Mouse (Mus musculus) forebrain, embryonic 16.5 days (tissue): ENCODE data around the gene Gmds. TPM values are rescaled to one million over a fixed set of nuclear protein-coding genes. Genes with fewer than 3 reads are reported as not detected.

Experiments used
- ATAC-seq: fragments of 200-750 bp; cut with Nextera tagmentation; 2 replicates; pipeline ENCODE4 v1.8.0; 2017; ENCODE audit warnings: mild to moderate bottlenecking, moderate library complexity
- H3K27ac ChIP-seq: fragments of 300-500 bp; sonication (generic); 2 replicates; pipeline ENCODE4 v1.5.1; 2014; ENCODE audit warnings: low read length, control low read depth
- H3K27me3 ChIP-seq: fragments of 300-500 bp; sonication (generic); replicated peaks from 2 replicates; pipeline ENCODE4 v1.6.1; 2014; ENCODE audit warnings: low read length; ENCODE audit not compliant: control insufficient read depth, insufficient read depth
- H3K36me3 ChIP-seq: fragments of 300-500 bp; sonication (generic); 2 replicates; pipeline ENCODE4 v1.6.1; 2014; ENCODE audit not compliant: control insufficient read depth, insufficient read depth
- H3K4me1 ChIP-seq: fragments of 300-500 bp; sonication (generic); replicated peaks from 2 replicates; pipeline ENCODE4 v1.6.1; 2014; ENCODE audit warnings: low read length; ENCODE audit not compliant: control insufficient read depth, insufficient read depth
- H3K4me2 ChIP-seq: fragments of 300-500 bp; sonication (generic); 2 replicates; pipeline ENCODE4 v1.6.1; 2014; ENCODE audit warnings: mild to moderate bottlenecking, low read length, control low read depth
- H3K4me3 ChIP-seq: fragments of 300-500 bp; sonication (generic); replicated peaks from 2 replicates; pipeline ENCODE4 v1.5.1; 2014; ENCODE audit warnings: mild to moderate bottlenecking, low read length, control low read depth
- H3K9ac ChIP-seq: fragments of 300-500 bp; sonication (generic); replicated peaks from 2 replicates; pipeline ENCODE4 v1.6.1; 2014; ENCODE audit warnings: low read depth, low read length, control low read depth
- H3K9me3 ChIP-seq: fragments of 300-500 bp; sonication (generic); 2 replicates; pipeline ENCODE4 v1.6.1; 2016; ENCODE audit warnings: low read length; ENCODE audit not compliant: control insufficient read depth
- WGBS: fragments of 180-500 bp; shearing (Covaris S2); extraction: QIAGEN DNeasy Blood & Tissue Kit; methylation state at CpG from one replicate; pipeline ENCODE4 v1.1.7; 2014; 5-methylcytosine and 5-hydroxymethylcytosine counted together
- polyA plus RNA-seq: library from polyadenylated mRNA; unstranded; fragments of >200 nt; fragmentation: Nextera tagmentation; extraction: Ambion mirVana; gene quantifications from 2 replicates; pipeline ENCODE4 v1.2.1, GENCODE M21; 2015

Gmds gene
- polyA plus RNA-seq, 1 experiment from 2014 or later, result 35.8 TPM

DNA sequence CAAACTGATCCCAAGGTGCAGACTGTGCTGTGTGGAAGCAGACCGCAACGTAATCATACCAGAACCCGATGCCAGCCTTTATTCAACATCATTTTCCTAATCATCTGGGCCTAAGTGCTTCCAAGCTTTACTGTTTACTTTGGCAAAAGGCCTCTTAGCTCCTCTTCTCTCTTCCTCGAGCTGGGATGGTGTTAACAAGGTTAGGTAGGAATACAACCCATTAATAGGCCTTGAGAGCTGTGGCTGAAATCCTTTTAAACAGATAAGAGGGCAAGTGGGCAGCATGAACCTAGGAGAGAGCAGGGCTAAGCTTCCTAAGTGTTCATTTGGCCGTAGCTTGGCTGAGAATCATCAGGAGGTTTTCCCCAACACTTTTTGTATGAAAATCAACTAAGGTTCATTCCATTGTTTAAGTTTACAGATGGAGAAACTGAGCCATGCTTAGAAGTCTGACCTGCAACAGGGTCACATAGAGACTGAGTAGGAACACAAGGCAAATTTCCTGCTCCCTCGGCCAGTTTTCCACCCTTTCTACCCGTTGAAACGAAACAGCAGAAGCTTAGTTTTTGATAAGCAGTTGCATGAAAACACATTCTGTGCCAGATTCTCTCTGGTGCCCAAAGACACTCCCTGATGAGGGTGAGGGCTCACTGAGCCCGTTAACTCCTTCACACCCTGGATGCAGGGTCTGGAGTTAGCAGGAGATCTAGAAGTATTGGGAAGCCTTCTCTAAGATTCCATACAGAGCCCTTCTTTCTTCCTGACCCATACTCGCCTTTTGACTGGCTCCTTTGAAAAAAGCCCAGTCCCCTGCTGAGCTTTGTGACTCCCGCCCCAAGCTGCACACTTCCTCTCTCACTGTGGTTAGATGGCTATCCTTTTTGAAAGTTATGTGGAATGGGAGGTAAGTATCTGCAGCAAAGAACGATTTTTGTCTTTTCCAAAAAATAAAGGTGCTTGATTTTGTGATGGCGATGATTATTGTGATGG lies 379.9 kb downstream of the Gmds start:
- ATAC-seq, result no peak
- Histone ChIP-seq H3K27me3 (no peaks in the 10 kb centered on the region), H3K36me3 (no peaks in the 10 kb centered on the region), H3K9ac (no peak overlapping the region), H3K27ac (no peak overlapping the region), H3K4me2 (no peak overlapping the region), H3K4me1 (no peaks in the 10 kb centered on the region), H3K9me3 (no peaks in the 10 kb centered on the region), H3K4me3 (no peak overlapping the region)
- 44% methylated on average over 13 of the region's 13 CpGs for WGBS

GRCm38 (mm10) chr13:31956584-31956983 lies 382.0 kb downstream of the Gmds start:
- ATAC-seq, result no peak

GRCm38 (mm10) chr13:31956112-31956511 lies 382.4 kb downstream of the Gmds start:
- ATAC-seq, result no peak
- Histone ChIP-seq H3K9ac (no peak overlapping the region), H3K27ac (no peak overlapping the region), H3K4me2 (no peak overlapping the region), H3K4me3 (no peak overlapping the region), H3K4me1 (no peaks in the 10 kb centered on the region), H3K9me3 (no peaks in the 10 kb centered on the region), H3K27me3 (no peaks in the 10 kb centered on the region), H3K36me3 (no peaks in the 10 kb centered on the region)
- WGBS, result 92% methylated on average over 4 of the region's 4 CpGs

More at GRCm38 (mm10) chr13:31956584-31956983, 382.0 kb downstream of the Gmds start:
- Histone ChIP-seq H3K9me3 (no peaks in the 10 kb centered on the region), H3K36me3 (no peaks in the 10 kb centered on the region), H3K4me3 (no peak overlapping the region), H3K27me3 (no peaks in the 10 kb centered on the region), H3K27ac (no peak overlapping the region), H3K9ac (no peak overlapping the region), H3K4me2 (no peak overlapping the region), H3K4me1 (no peaks in the 10 kb centered on the region)
- WGBS, result 76% methylated on average over 6 of the region's 6 CpGs

GRCm38 (mm10) chr13:31955171-31955570 lies 383.4 kb downstream of the Gmds start:
- no peaks in the 10 kb centered on the region for H3K9me3 ChIP-seq
- H3K27me3 ChIP-seq, result no peaks in the 10 kb centered on the region
- no peaks in the 10 kb centered on the region for H3K4me1 ChIP-seq
- ATAC-seq, result peak; percentile 61
- WGBS, result 59% methylated on average over 7 of the region's 7 CpGs
- no peaks in the 10 kb centered on the region for H3K36me3 ChIP-seq
- H3K4me2 ChIP-seq, result no peak overlapping the region
- H3K27ac ChIP-seq, result no peak overlapping the region
- no peak overlapping the region for H3K4me3 ChIP-seq
- H3K9ac ChIP-seq, result no peak overlapping the region

DNA sequence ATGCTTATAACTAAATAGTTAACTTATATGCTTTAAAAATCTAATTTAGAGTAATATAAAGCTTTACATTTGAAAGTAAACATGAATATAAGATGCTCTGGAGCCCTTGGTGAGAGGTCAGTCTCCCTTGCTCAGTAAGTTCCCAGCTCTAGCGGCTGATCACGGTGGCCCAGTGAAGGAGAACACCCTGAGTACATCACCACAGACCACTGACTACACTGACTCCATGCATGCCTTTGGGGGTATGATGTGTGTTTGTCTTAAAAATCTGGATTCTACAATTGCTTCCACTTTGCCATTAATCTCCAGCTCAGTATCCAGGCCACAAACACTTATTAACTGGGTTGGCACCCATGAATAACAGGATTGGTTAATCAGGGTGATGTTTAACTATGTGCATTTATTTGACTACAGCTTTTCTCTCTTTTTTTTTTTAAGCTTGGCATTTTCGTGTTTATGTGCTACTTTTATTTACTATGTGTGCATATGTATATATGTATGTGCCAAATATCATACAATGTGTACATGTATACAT lies 393.8 kb downstream of the Gmds start:
- H3K4me2 ChIP-seq, result no peak overlapping the region
- 88% methylated on average over 3 of the region's 3 CpGs for WGBS
- H3K36me3 ChIP-seq, result no peaks in the 10 kb centered on the region
- no peak overlapping the region for H3K27ac ChIP-seq
- H3K4me1 ChIP-seq, result no peaks in the 10 kb centered on the region
- H3K9ac ChIP-seq, result no peak overlapping the region
- H3K4me3 ChIP-seq, result no peak overlapping the region
- H3K9me3 ChIP-seq, result no peaks in the 10 kb centered on the region
- no peak for ATAC-seq
- no peaks in the 10 kb centered on the region for H3K27me3 ChIP-seq

GRCm38 (mm10) chr13:31943482-31944275 lies 394.9 kb downstream of the Gmds start:
- 45% methylated on average over 7 of the region's 7 CpGs for WGBS

DNA sequence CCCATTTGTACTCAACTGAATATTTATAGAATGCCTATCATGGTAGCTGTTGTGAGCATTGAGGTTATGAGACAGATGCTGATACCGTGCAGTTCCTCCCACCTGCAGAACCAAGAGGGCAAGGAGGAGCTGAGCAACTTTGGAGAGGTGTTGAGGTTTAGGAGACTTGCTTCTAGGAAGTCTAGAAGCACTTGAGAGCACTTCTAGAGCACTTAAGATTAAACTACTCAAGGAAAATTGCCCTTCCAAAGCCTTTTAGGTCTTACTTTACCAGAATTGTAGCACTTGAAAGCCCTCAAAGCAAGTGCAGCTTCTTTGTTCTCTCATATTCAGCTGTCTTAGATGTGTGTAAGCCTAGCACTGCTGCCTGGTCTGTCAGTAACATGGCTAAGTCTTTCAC lies 409.2 kb downstream of the Gmds start:
- Histone ChIP-seq H3K36me3 (no peaks in the 10 kb centered on the region), H3K9me3 (no peaks in the 10 kb centered on the region), H3K4me3 (no peak overlapping the region), H3K9ac (no peak overlapping the region), H3K27me3 (no peaks in the 10 kb centered on the region), H3K27ac (no peak overlapping the region), H3K4me2 (no peak overlapping the region), H3K4me1 (no peaks in the 10 kb centered on the region)
- no peak for ATAC-seq
- WGBS, result 72% methylated on average over 1 of the region's 1 CpGs

More at GRCm38 (mm10) chr13:31943482-31944275, 394.9 kb downstream of the Gmds start:
- no peaks in the 10 kb centered on the region for H3K27me3 ChIP-seq
- H3K27ac ChIP-seq, result no peak overlapping the region
- no peaks in the 10 kb centered on the region for H3K9me3 ChIP-seq
- no peak overlapping the region for H3K4me2 ChIP-seq
- no peaks in the 10 kb centered on the region for H3K36me3 ChIP-seq
- no peak overlapping the region for H3K4me3 ChIP-seq
- no peaks in the 10 kb centered on the region for H3K4me1 ChIP-seq
- no peak for ATAC-seq
- H3K9ac ChIP-seq, result no peak overlapping the region

DNA sequence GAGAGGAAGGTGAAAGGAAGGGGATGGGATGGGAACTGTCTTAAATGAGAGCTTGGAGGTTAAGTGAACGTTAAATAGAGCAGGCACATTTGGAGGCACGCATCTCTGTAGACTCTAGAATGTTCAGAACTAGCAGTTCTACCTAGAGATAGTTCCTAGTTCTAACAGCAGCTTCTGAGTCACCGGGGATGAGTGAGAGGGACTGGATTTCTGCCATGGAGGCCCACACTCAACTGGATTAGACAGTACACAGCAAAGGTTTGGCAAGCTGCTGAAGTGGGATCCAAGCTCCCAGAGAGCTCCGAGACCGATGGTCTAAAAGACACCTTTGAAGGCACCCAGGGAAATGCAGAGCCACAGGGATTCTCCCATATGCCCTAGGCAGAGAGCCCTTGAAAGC lies 411.9 kb downstream of the Gmds start:
- Histone ChIP-seq H3K9me3 (no peaks in the 10 kb centered on the region), H3K4me1 (no peaks in the 10 kb centered on the region), H3K27me3 (no peaks in the 10 kb centered on the region), H3K36me3 (no peaks in the 10 kb centered on the region), H3K27ac (no peak overlapping the region), H3K9ac (no peak overlapping the region), H3K4me2 (no peak overlapping the region), H3K4me3 (no peak overlapping the region)
- no peak for ATAC-seq
- 73% methylated on average over 5 of the region's 5 CpGs for WGBS

DNA sequence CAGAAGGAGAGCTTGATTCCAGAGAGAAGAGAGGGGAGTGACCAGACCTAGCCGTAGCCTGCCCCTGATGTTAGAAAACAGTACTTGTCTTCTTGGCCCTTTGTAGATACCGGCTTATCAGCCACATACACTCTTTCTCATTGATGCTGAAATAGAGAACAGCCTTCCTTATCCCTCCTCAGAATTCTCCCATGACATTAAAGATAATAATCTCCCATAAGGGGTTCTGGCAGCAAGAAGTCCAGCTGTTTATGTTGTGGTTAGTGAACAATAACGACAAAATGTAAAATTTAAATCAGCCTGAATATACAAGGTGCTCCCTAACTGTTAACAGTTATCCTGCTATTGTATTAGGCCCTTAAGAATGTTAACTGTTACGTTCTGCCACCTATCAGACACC lies 414.0 kb downstream of the Gmds start:
- no peak for ATAC-seq

More for the DNA sequence above, 414.0 kb downstream of the Gmds start:
- no peaks in the 10 kb centered on the region for H3K36me3 ChIP-seq
- no peak overlapping the region for H3K4me2 ChIP-seq
- H3K27me3 ChIP-seq, result no peaks in the 10 kb centered on the region
- no peak overlapping the region for H3K27ac ChIP-seq
- no peak overlapping the region for H3K4me3 ChIP-seq
- WGBS, result 83% methylated on average over 4 of the region's 4 CpGs
- H3K9me3 ChIP-seq, result no peaks in the 10 kb centered on the region
- no peak overlapping the region for H3K9ac ChIP-seq
- no peaks in the 10 kb centered on the region for H3K4me1 ChIP-seq
